Mouse (Mus musculus): ENCODE results near the gene Aspm.
"Not testable (repeated sequence)": the region's sequence is repeated elsewhere in the genome, so short reads cannot be mapped to it uniquely, and the experiment has no call there.

The Aspm gene

DNA sequence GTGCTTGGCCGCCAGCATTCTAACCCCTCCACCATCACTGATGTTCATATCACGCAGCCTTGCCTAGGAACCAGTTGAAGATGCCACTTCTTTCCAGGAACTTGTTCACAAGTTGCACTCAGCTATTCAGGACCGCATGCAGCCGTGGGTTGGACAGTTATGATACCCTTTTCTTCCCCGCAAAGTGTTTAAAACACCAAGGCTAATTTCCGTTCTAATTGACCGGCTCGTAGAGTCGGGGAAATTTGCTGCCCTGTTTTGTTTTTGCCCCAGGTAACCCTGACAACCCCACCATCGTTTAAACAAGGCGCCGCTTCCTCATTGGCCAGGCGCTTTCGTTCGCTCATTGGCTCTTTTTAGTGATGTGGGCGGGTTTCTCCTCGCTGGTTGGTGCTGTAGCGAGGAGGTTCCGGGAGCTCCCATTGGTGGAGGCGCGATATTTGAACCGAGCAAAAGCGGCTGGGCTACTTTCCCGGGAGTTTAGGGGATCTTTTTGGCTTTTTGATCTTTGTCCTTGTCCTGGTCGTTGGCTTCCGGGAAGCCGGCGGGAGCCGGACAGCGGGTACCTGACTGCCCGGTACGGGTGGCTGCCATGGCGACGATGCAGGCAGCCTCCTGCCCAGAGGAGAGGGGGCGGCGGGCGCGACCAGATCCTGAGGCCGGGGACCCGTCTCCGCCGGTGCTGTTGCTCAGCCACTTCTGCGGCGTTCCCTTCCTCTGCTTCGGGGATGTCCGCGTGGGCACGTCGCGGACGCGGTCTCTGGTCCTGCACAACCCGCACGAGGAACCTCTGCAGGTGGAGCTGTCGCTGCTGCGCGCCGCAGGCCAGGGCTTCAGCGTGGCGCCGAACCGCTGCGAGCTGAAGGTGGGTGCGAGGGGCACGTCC lies at the start of gene Aspm:
Gene Aspm (plus strand): TSS at position 433 of the 886 bp plus-strand sequence.
- peak; percentile 80 to 86 for DNase-seq (ENCODE audit: low spot score in 2 of 2)

DNA sequence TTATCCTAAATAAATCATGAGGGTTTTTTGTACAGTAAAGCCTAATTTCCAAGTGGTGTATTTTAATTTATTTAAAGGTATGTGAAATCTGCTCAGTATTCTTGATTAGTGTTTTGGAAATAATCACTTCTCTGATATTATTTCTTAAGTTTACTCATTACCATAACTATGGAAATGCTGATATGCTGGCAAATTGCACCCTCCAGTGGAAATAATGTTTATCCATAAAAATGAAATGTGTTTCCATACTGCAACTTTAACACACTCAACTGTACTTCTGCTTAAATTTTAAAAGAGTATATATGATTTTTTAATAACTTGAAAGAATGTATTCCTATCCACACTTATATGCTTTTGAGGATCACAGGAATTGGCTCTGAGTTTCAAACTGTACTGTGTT lies 48.8 kb upstream of the Aspm start:
- no peak for DNase-seq (ENCODE audit: low spot score in 2 of 2)

DNA sequence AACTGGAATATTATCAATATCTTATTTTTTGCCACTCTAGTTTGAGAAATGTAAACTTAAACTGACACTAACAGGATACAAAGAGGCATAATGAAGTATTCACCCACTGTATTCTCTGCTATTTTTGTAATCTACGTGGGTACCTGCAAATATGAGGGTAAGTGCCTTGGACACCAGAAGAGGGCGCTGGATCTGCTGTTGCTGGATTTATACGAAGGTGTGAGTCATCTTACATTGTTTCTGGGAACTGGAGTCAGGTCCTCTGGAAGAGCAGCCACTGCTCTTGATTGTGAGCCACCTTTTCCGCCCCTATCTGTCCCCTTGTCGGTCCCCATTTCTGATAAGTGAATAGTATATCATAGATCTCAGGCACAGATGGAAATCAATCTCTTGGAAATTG lies 46.9 kb upstream of the Aspm start:
- DNase-seq (ENCODE audit: low spot score in 2 of 2): no peak

DNA sequence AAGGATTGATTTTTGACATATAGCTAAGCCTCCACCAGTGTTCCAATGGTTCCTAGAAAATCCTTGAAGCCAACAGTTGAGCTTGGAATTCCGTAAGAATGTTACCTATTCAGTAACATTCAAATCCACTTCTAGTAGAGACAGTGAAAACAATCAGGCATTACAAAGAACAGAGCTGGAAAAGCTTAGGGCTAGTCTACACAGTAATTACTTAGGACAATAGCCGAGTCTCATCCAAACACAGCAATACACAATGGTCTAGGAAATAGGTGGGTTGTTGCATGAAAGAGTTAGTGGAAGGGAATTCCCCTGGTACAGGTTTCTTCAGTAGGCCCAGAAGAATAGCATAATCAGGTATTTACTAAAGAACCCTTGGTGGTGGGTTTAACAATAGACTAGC lies 42.2 kb upstream of the Aspm start:
- not testable (repeated sequence) for DNase-seq (ENCODE audit: low spot score in 2 of 2)

DNA sequence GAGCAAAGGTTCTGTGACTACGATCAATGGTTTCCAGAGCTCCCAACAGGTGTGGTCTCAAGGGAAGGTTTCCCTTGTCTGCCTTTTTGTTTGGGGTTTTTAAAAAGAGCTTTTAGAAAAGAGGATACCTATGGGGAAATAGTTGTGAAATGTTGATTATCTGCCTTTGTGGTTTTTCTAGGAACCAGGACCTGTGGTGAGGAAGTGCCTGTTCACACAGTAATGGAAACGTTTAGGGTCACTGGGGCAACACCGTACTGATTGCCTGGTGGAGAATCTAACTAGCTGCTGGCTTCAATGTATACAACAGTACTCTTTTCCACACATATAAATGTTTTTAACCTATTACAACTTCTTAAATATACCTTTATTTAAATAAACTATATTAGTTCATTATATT lies 41.1 kb upstream of the Aspm start:
- DNase-seq (ENCODE audit: low spot score in 2 of 2): no peak

DNA sequence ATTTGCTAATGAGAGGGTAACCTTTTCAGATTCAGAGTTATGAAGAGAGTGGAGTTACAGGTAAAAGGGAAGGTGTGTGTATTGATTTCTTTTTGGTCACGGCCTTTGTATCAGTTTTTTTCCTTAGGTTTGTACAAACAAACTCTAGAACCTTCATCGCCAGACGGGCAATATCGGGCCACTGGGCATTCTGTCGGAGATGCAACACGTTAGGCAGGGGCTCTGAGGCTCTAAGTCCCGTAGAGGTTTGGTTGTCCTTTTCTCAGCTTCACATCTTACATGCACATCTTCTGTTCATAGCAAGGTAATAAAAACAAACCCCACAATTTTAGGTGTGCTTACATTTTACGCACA lies 33.1 kb upstream of the Aspm start:
- DNase-seq (ENCODE audit: low spot score in 2 of 2): no peak

DNA sequence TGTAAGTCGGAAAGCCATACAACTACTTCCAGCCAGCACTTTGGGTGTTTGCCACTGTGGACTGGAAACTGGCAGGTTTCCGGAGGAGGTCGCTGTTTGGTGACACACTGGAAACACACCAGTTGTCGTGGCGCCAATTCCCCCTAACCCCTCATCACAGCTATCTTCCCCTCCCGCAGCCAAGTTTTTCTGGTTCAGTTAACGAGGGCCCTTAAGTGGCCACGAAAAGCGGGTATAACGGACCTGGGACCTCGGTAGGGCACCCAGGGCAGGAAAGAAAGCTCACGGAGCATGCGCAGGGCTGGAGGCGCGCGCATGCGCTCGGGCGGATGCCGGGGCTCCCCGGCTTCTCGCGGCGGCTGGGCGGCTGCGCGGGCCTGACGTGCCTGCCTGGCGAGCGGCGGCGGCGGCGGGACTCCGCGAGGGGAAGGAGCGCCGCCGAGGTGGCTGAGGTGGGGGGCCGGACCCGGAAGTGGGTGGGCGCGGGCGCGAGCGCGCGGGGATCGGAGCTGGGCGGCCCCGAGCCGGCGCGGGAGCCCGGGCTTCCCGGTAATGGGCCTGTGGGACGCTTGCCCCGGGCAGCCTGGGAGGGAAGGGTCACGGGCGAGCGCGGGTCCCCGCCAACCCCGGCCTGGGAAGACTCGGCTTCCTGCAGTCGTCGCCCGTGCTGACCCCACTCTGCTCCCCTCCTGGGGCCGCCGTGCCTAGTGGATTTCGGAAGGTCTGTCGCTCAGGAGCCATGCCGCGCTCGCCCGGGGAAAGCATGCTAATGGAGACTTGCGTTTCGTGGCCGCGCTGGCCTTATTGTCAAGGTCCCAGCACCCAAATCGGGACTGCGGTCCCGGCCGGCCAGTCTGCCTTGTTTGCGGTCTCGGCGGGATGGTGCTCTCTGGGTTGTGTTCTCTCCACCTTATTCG lies 32.4 kb upstream of the Aspm start, which contains the start of gene Zbtb41:
Gene Zbtb41 (plus strand): TSS at position 414 of the 917 bp plus-strand sequence.
- DNase-seq (ENCODE audit: low spot score in 2 of 2): peak; percentile 76 to 81

DNA sequence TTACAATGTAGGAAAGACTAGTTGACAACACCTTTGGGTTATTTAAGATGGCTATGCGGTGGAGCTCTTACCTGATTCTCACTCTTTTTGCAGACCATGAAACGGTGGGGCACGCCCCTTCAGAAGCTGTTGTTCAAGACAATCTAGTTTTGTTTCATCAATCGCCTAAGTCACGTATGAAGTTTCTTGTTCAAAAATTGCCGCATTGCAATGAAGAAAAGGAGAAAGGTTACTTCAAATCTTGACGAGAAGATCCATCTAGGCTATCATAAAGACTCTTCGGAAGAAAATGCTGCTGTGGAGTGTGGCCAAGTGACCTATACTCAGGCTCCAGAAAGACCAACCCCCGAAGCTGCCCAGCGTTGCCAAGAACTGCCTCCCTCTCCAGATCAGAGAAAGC lies 31.6 kb upstream of the Aspm start:
- no peak for DNase-seq (ENCODE audit: low spot score in 2 of 2)

DNA sequence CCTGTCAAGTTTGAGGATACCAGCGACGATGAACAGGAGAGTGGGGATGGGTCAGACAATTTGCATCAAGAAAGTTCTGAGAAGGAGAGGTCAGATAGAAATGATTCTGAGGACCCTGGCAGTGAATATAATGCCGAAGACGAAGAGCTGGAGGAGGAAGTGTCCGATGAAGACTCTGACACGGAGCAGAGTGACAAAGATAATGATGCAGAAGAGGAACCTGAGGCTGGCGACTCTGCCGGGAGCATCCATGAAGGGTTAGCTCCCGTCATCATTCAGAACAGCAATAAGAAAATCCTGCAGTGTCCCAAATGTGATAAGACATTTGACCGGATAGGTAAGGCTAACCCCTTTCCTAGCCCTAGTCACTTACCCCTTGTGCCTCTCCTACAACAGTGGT lies 30.6 kb upstream of the Aspm start:
- DNase-seq (ENCODE audit: low spot score in 2 of 2): no peak

DNA sequence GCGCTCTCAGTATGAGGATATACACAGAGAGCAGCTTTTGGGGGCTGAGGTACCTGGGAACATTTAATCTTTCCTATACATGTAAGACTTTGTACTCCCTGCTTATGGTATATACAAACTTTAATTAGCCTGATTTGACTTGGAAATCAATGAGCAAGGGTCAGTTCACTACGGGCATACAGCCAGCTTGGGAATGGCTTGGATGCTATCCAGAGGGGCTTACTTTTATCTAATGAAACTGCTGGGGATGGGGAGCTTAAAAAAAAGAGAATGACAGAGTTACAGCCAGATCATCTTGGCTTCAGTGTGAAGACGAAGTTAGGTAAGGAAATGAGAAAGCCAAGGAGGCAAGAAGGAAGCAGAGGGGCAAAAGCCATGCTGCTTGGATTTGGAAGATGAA lies 29.6 kb upstream of the Aspm start:
- no peak for DNase-seq (ENCODE audit: low spot score in 2 of 2)

DNA sequence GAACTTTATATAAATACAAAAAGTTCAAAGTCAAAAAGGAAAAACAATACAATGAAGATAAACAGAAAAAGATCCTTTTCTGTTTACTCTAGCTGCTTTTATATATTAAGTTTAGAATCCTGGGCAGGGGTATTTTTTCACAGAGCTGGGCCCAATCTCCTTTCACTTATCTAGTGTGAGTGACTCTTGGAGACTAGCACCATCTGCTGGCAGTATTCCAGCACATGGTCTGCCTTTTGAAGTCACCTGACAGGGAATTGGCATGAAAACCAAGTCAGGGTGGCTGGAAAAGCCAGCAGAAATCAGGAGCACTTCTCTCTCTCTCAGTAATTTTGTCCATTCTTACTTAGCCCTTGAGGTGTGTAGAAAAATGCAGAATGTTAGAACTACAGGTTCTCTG lies 16.2 kb upstream of the Aspm start:
- no peak for DNase-seq (ENCODE audit: low spot score in 2 of 2)

DNA sequence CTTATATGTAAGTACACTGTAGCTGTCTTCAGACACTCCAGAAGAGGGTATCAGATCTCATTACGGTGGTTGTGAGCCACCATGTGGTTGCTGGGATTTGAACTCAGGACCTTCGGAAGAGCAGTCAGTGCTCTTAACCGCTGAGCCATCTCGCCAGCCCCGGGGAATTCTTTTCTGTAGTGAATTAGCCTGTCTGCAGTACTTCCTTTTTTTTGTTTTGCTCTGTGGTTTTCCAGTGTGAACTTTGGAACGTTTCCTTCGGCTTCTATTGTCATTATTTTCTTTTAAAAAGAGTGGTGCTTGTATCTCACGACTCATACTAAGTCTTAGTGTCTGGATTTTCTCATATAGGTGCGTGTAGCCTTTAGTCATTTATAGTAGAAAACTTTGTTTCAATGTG lies 11.5 kb upstream of the Aspm start:
- not testable (repeated sequence) for DNase-seq (ENCODE audit: low spot score in 2 of 2)

DNA sequence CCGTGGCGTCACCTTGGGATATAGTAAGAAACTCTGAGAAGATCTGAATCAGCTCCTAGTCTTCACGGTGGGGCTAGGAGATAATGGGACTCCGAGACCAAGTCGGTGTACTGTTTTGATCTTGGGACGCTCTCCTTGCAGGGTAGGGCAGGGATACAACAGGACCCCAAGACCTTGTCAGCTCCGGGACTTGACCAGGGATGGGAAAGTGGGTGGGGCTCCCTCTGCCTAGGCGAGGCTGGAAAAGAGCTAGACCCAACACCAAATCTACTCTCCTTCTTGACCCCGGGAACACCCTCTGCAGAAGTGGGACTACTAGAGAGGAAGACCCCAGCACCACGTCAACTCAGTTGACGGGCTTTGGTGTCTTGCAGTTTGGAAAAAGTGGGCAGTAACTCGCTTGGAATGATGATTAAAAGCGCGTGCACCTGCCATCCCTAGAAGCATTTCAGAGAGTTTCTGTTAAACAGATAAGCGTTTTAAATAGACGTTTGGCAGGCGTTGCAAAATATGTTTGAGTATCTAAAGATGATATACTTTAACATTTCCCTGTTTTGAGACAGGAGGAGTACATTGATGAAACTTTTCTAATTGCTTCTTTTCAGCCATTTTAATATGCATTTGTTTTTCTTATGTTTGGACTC lies 776 bp downstream of the Aspm start:
- no peak for DNase-seq (ENCODE audit: low spot score in 2 of 2)

DNA sequence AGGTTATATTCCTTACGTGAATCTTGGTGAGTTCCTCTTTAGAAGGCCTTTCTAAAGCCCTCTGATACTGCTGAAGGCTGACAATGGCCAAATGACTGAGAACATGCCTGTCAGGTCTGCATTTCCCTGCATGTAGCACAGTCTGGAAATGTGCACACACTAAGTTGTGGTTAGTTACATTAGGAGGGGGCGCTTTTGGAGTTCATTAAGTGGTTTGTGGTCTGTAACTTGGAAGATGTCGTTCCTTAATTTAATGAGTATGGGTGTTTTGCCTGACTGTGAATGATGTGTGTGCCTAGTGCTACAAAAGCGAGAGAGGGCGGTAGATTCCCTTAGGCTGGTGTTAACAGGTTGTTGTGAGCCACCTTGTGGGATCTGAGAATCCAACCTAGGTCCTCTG lies 6.2 kb downstream of the Aspm start:
- no peak for DNase-seq (ENCODE audit: low spot score in 2 of 2)

DNA sequence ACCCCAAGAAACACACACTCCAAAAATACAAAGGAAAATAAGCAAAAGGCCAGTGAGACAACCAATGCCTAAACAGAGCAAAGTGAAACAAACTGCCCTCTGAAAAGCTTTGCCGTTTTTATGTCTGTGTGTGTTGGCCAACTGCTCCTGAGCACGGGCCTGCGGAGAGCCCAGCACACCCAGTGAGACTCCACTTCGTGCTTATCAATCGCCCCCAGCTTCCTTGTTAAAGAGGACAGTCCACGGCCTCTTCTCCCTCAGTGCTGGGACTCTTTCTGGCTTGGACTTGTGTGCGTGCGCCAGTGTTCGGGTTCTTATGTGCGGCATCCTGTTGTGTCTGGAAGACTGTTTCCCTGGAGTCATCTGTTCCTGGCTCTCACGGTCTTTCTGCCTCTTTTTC lies 11.4 kb downstream of the Aspm start:
- no peak for DNase-seq (ENCODE audit: low spot score in 2 of 2)

DNA sequence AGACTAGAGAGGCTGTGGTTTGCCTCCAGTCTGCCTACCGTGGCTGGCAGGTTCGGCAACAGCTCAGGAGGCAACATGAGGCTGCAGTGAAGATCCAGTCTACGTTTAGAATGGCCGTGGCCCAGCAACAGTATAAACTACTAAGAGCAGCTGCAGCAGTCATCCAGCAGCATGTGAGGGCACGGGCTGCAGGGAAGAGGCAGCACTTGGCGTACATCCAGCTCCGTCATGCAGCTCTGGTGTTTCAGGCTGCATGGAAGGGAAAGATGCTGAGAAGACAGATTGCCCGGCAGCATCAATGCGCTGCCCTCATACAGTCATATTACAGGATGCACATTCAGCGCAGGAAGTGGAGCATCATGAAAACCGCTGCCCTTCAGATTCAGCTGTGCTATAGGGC lies 24.3 kb downstream of the Aspm start:
- no peak for DNase-seq (ENCODE audit: low spot score in 2 of 2)

DNA sequence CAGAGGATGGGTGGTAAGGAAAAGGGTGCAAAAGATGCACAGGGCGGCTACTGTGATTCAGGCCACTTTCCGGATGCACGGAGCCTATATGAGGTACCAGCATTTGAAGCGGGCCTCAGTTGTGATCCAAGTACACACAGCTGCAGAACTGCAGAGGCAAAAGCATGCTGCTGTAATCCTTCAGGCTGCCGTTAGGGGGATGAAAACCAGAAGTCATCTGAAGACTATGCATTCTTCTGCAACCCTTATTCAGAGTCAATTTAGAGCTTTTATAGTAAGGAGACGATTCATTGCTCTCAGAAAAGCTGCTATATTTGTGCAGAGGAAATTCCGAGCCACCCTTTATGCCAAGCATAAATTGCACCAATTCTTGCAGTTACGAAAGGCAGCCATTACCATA lies 25.7 kb downstream of the Aspm start:
- no peak for DNase-seq (ENCODE audit: low spot score in 2 of 2)

DNA sequence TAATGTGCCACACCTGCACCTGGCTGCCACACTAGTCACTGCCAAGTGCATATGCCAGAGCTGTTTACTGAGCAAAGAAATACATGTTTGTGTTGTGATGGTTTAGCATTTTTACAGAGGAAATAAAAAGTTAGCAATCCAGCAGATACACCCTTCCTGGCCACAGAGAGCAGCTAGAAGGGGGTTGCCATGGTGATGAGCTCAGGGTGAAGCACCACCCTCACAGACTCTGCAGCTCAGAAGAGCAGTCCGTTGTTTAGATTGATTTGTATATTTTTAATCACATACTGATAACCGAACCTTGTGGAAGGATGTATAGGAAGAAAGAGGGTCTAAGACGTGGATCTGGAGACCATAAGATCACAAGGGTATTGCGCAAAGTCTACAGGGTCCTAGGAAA lies 26.6 kb downstream of the Aspm start:
- DNase-seq (ENCODE audit: low spot score in 2 of 2): no peak

DNA sequence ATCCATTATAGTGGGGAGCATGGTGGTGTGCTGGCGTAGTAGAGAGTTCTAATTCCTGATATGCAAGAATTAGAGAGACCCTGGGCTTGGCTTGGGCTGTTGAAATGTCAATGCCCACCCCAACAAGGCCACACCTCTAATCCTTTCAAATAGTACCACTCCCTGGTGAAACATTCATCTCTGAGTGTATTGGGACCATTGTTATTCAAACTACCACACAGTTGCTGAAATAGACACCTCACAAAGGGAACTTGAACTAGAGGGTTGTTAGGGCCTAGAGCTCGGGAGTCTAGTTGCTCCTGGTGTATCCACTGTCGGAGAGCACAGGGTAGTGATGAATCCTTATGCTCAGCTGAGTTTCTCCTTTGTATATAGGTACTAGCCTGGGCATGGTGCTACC lies 40.1 kb downstream of the Aspm start:
- no peak for DNase-seq (ENCODE audit: low spot score in 2 of 2)

DNA sequence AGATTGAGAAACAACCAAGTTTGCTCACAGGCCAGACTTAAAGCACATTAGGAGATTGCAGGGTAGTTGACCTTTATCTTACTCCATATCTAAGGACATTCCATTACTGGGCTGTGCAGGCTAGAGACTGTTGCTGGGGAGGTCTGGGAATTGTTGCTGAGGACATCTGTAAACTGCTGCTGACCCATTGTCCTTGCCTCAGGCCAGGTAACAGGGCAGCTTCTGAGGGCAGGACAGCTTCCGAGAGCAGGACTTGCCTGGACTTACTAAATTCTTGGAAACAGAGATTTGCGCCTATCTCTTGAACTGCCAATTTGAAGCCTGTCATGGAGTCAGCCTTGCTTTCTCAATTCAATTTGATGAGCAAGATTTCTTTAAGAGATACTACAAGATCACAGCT lies 40.8 kb downstream of the Aspm start:
- DNase-seq (ENCODE audit: low spot score in 2 of 2): no peak

DNA sequence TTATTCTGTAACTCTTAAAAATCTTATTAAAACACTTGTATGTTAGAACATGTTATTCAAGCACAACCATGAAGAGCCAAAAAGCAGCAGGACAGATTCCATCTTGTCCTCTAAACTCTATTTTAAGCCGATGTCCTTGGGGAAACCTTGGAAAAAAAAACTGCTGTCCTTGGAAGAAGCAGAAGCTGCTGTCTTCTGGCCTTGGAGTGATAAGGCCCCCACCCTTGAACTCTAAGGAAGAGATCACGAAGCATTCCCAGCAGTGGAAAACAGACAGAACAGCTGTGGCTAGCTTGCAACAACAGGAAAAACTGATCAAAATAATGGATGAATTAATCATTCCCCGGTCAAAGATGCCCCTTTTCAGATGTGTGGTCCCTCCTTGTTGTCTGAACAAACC lies 41.6 kb downstream of the Aspm start:
- no peak for DNase-seq (ENCODE audit: low spot score in 2 of 2)

DNA sequence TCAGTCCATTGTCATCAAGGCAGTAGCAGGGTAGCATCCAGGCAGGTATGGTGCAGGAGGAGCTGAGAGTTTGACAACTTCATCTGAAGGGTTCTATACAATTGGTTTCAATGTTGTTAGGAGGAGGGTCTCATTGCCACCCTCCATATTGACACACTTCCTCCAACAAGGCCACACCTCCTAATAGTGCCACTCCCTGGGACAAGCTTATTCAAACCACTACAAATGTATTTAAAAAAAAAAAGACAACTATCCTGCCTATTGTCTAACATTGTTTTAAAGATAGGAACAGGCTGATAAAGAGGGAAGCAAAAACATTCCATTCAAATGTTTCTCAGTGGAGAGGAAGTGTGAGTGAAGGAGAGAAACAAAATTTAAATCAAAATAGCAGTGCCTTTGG lies 45.2 kb downstream of the Aspm start:
- DNase-seq (ENCODE audit: low spot score in 2 of 2): no peak
